Mouse (Mus musculus): ENCODE measurements around the gene Exoc8.

Gene Exoc8

GRCm38 (mm10) chr8:124930086-124930485 lies 32.6 kb upstream of the Exoc8 start:
- Histone ChIP-seq H3K4me1 (replicated peaks; ENCODE audit: low read depth, low read length) (peaks cover 9% of the 10 kb centered on the region), H3K36me3 (ENCODE audit: insufficient read depth, low read length) (peaks cover 27% of the 10 kb centered on the region), H3K4me3 (replicated peaks; ENCODE audit: low read length) (no peak overlapping the region), H3K27me3 (ENCODE audit: insufficient read depth, low read length) (no peaks in the 10 kb centered on the region), H3K9me3 (ENCODE audit: low read length) (peaks cover 11% of the 10 kb centered on the region)
- no peak for TF ChIP-seq NANOG (IDR thresholded peaks at IDR 0.05; ENCODE audit: borderline replicate concordance, low read length)
- no peak for TF ChIP-seq POU5F1 (IDR thresholded peaks at IDR 0.05; ENCODE audit: borderline replicate concordance, low read length)
- TF ChIP-seq CTCF (conservative IDR thresholded peaks at IDR 0.05; ENCODE audit: low read length), result no peak

DNA sequence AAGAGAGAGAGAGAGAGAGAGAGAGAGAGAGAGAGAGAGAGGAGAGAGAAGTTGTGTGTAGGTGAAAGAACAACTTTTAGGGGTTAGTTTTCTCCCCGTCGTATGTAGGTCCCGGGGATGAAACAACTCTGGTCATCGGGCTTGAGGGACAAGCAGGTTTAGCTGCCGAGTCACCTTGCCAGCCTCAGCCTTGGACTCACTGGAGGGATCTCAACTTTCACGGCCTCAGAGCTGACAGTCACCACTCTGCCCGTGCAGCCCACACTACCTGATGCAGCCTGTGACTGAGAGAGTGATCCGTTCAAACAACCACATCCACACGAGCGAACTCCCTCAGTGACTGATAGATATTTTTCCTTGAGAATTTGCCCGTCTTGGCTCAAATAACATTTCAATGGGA lies 31.5 kb upstream of the Exoc8 start:
- no peak overlapping the region for H3K4me3 ChIP-seq (replicated peaks; ENCODE audit: low read length)
- no peaks in the 10 kb centered on the region for H3K27me3 ChIP-seq (ENCODE audit: insufficient read depth, low read length)
- H3K9me3 ChIP-seq (ENCODE audit: low read length), result peaks cover 5% of the 10 kb centered on the region
- peaks cover 15% of the 10 kb centered on the region for H3K4me1 ChIP-seq (replicated peaks; ENCODE audit: low read depth, low read length)
- TF ChIP-seq CTCF (conservative IDR thresholded peaks at IDR 0.05; ENCODE audit: low read length) (no peak), POU5F1 (IDR thresholded peaks at IDR 0.05; ENCODE audit: borderline replicate concordance, low read length) (no peak), NANOG (IDR thresholded peaks at IDR 0.05; ENCODE audit: borderline replicate concordance, low read length) (no peak)
- peaks cover 27% of the 10 kb centered on the region for H3K36me3 ChIP-seq (ENCODE audit: insufficient read depth, low read length)

DNA sequence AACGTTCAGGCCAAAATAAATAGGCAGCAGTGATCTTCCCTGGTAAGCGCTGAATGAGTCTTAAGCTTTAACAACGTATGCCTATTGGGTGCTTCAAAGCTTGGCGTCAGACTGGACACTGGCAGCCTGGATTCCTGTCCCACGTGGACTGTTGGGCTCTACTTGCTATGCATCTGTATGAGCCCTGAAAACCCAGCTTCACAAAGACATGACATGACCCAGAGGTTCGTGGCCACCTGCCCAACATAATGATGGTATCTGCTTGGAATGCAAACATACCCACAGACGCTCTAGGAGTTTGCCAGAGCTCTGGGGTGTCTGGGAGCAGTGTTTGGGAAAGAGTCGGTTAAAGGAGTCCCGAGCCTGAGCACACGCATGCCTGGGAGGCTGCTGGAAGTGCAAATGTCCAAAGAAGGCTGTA lies 28.9 kb upstream of the Exoc8 start:
- no peaks in the 10 kb centered on the region for H3K27me3 ChIP-seq (ENCODE audit: insufficient read depth, low read length)
- H3K4me1 ChIP-seq (replicated peaks; ENCODE audit: low read depth, low read length), result peaks cover 19% of the 10 kb centered on the region
- no peaks in the 10 kb centered on the region for H3K9me3 ChIP-seq (ENCODE audit: low read length)
- no peak for TF ChIP-seq NANOG (IDR thresholded peaks at IDR 0.05; ENCODE audit: borderline replicate concordance, low read length)
- no peak for TF ChIP-seq POU5F1 (IDR thresholded peaks at IDR 0.05; ENCODE audit: borderline replicate concordance, low read length)
- no peak overlapping the region for H3K4me3 ChIP-seq (replicated peaks; ENCODE audit: low read length)
- peaks cover 27% of the 10 kb centered on the region for H3K36me3 ChIP-seq (ENCODE audit: insufficient read depth, low read length)

- no peak overlapping the region for H3K4me3 ChIP-seq (replicated peaks; ENCODE audit: low read length)
- H3K4me1 ChIP-seq (replicated peaks; ENCODE audit: low read depth, low read length), result peaks cover 19% of the 10 kb centered on the region
- no peaks in the 10 kb centered on the region for H3K9me3 ChIP-seq (ENCODE audit: low read length)
- TF ChIP-seq POU5F1 (IDR thresholded peaks at IDR 0.05; ENCODE audit: borderline replicate concordance, low read length), result no peak
- TF ChIP-seq NANOG (IDR thresholded peaks at IDR 0.05; ENCODE audit: borderline replicate concordance, low read length), result no peak
- no peak for TF ChIP-seq CTCF (conservative IDR thresholded peaks at IDR 0.05; ENCODE audit: low read length)
- H3K36me3 ChIP-seq (ENCODE audit: insufficient read depth, low read length), result peaks cover 27% of the 10 kb centered on the region
- no peaks in the 10 kb centered on the region for H3K27me3 ChIP-seq (ENCODE audit: insufficient read depth, low read length)
Observed at GRCm38 (mm10) chr8:124925544-124926266, 28.2 kb upstream of the Exoc8 start.

DNA sequence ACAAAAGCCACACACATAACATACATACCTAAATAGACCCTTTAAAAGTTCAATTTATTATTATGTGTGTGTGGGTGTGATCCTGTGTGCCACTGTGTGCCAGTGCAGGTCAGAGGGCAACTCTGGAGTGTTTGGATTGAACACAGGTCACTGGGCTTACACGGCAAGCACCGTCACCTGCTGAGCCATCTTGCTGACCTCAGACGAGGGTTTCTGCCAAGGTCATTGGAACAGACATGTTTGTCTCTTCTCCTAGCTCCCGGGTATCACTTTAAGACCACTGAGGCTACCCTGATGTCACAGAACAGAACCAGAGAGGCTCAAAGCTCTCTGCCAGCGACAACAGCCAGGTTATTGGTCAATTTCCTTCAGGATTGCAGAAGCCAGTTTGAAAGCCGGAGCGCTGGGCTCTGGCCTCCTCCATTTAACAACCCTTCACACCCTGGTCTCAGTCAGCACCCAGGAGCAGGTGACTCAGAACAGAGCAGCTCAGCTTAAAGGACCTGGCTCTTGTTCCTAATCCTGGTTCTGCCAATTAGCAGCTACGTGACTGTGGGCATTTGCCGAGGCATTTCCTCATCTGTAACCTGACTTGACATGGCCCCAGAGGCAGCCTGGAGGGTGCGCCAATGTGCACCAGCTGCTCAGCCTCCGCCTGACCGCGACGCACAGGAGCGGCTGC lies 26.6 kb upstream of the Exoc8 start:
- no peaks in the 10 kb centered on the region for H3K9me3 ChIP-seq (ENCODE audit: low read length)
- H3K27me3 ChIP-seq (ENCODE audit: insufficient read depth, low read length), result no peaks in the 10 kb centered on the region
- no peak overlapping the region for H3K4me3 ChIP-seq (replicated peaks; ENCODE audit: low read length)
- H3K36me3 ChIP-seq (ENCODE audit: insufficient read depth, low read length), result peaks cover 27% of the 10 kb centered on the region
- no peak for TF ChIP-seq POU5F1 (IDR thresholded peaks at IDR 0.05; ENCODE audit: borderline replicate concordance, low read length)
- TF ChIP-seq CTCF (conservative IDR thresholded peaks at IDR 0.05; ENCODE audit: low read length), result no peak
- no peak for TF ChIP-seq NANOG (IDR thresholded peaks at IDR 0.05; ENCODE audit: borderline replicate concordance, low read length)
- H3K4me1 ChIP-seq (replicated peaks; ENCODE audit: low read depth, low read length), result peaks cover 26% of the 10 kb centered on the region

GRCm38 (mm10) chr8:124922490-124923089 lies 25.1 kb upstream of the Exoc8 start:
- TF ChIP-seq POU5F1 (IDR thresholded peaks at IDR 0.05; ENCODE audit: borderline replicate concordance, low read length) (no peak), NANOG (IDR thresholded peaks at IDR 0.05; ENCODE audit: borderline replicate concordance, low read length) (no peak), CTCF (conservative IDR thresholded peaks at IDR 0.05; ENCODE audit: low read length) (no peak)
- H3K4me3 ChIP-seq (replicated peaks; ENCODE audit: low read length), result no peak overlapping the region
- peaks cover 19% of the 10 kb centered on the region for H3K36me3 ChIP-seq (ENCODE audit: insufficient read depth, low read length)
- no peaks in the 10 kb centered on the region for H3K27me3 ChIP-seq (ENCODE audit: insufficient read depth, low read length)
- H3K4me1 ChIP-seq (replicated peaks; ENCODE audit: low read depth, low read length), result peaks cover 37% of the 10 kb centered on the region
- no peaks in the 10 kb centered on the region for H3K9me3 ChIP-seq (ENCODE audit: low read length)

- Histone ChIP-seq H3K4me1 (replicated peaks; ENCODE audit: low read depth, low read length) (peaks cover 47% of the 10 kb centered on the region), H3K9me3 (ENCODE audit: low read length) (no peaks in the 10 kb centered on the region), H3K27me3 (ENCODE audit: insufficient read depth, low read length) (no peaks in the 10 kb centered on the region), H3K4me3 (replicated peaks; ENCODE audit: low read length) (no peak overlapping the region), H3K36me3 (ENCODE audit: insufficient read depth, low read length) (peaks cover 9% of the 10 kb centered on the region)
- TF ChIP-seq CTCF (conservative IDR thresholded peaks at IDR 0.05; ENCODE audit: low read length) (no peak), NANOG (IDR thresholded peaks at IDR 0.05; ENCODE audit: borderline replicate concordance, low read length) (no peak), POU5F1 (IDR thresholded peaks at IDR 0.05; ENCODE audit: borderline replicate concordance, low read length) (no peak)
Observed at GRCm38 (mm10) chr8:124921369-124922279, 24.1 kb upstream of the Exoc8 start.

Measured in E14TG2a.4 (cell line).